Mouse (Mus musculus) stomach, postnatal 0 days (tissue): ENCODE results near the gene Tnfrsf14. TPM values are rescaled to one million over a fixed set of nuclear protein-coding genes. Genes with fewer than 3 reads are reported as not detected.
A peak's percentile ranks its signal among the peaks of the same experiment; 100 is the strongest.

Source experiments
- ATAC-seq: fragments of 200-750 bp; cut with Nextera tagmentation; 2 replicates; pipeline ENCODE4 v1.8.0; 2017; ENCODE audit not compliant: low FRiP score, low TSS enrichment
- DNase-seq: peaks from one replicate; pipeline ENCODE4 v3.0.0-alpha.2; 2016; ENCODE audit warnings: low spot score
- H3K27ac ChIP-seq: fragments of 300-500 bp; sonication (generic); replicated peaks from 2 replicates; pipeline ENCODE4 v1.5.1; 2014; ENCODE audit warnings: mild to moderate bottlenecking, control low read depth
- H3K27me3 ChIP-seq: fragments of 300-500 bp; sonication (generic); 2 replicates; pipeline ENCODE4 v1.6.1; 2014; ENCODE audit warnings: low read length; ENCODE audit not compliant: control insufficient read depth, insufficient read depth
- H3K36me3 ChIP-seq: fragments of 300-500 bp; sonication (generic); 2 replicates; pipeline ENCODE4 v1.6.1; 2014; ENCODE audit warnings: low read length, mixed read lengths; ENCODE audit not compliant: control insufficient read depth, insufficient read depth
- H3K4me1 ChIP-seq: fragments of 300-500 bp; sonication (generic); replicated peaks from 2 replicates; pipeline ENCODE4 v1.6.1; 2014; ENCODE audit warnings: antibody characterized with exemption; ENCODE audit not compliant: control insufficient read depth, insufficient read depth
- H3K4me2 ChIP-seq: fragments of 300-500 bp; sonication (generic); replicated peaks from 2 replicates; pipeline ENCODE4 v1.6.1; 2014; ENCODE audit warnings: low read depth, mild to moderate bottlenecking, control low read depth, moderate library complexity
- H3K4me3 ChIP-seq: fragments of 300-500 bp; sonication (generic); 2 replicates; pipeline ENCODE4 v1.5.1; 2014; ENCODE audit warnings: low read depth, low read length, control low read depth
- H3K9ac ChIP-seq: fragments of 300-500 bp; sonication (generic); 2 replicates; pipeline ENCODE4 v1.6.1; 2014; ENCODE audit warnings: mild to moderate bottlenecking, low read length, control low read depth, mixed read lengths
- H3K9me3 ChIP-seq: fragments of 300-500 bp; sonication (generic); 2 replicates; pipeline ENCODE4 v1.6.1; 2016; ENCODE audit warnings: low read length; ENCODE audit not compliant: control insufficient read depth
- CTCF ChIP-seq: IDR thresholded peaks from 2 replicates; pipeline ENCODE4 v1.5.1; 2016; ENCODE audit warnings: antibody characterized with exemption, low read depth, mild to moderate bottlenecking, moderate library complexity
- EP300 ChIP-seq: optimal IDR thresholded peaks from 2 replicates; pipeline ENCODE3; 2016; ENCODE audit warnings: antibody characterized with exemption
- WGBS: fragments of 180-500 bp; shearing (Covaris S2); extraction: QIAGEN DNeasy Blood & Tissue Kit; methylation state at CpG from one replicate; pipeline ENCODE4 v1.1.7; 2014; 5-methylcytosine and 5-hydroxymethylcytosine counted together
- polyA plus RNA-seq: library from polyadenylated mRNA; unstranded; fragments of >200 nt; fragmentation: Nextera tagmentation; extraction: Ambion mirVana; gene quantifications from 2 replicates; pipeline ENCODE4 v1.2.1, GENCODE M21; 2015

Gene Tnfrsf14
- polyA plus RNA-seq, 1 experiment from 2014 or later: 0.61 TPM

- Histone ChIP-seq H3K4me1 (no peaks in the 10 kb centered on the region), H3K9ac (no peak overlapping the region), H3K36me3 (no peaks in the 10 kb centered on the region), H3K4me2 (no peak overlapping the region), H3K4me3 (no peak overlapping the region), H3K27me3 (no peaks in the 10 kb centered on the region), H3K9me3 (no peaks in the 10 kb centered on the region), H3K27ac (no peak overlapping the region)
- ATAC-seq (no peak), DNase-seq (no peak)
- 67% methylated on average over 11 of the region's 11 CpGs for WGBS
- TF ChIP-seq CTCF (no peak), EP300 (no peak)
Observed at GRCm38 (mm10) chr4:154885416-154885815, 42.9 kb downstream of the Tnfrsf14 start.

- ATAC-seq (no peak), DNase-seq (no peak)
- Histone ChIP-seq H3K27me3 (no peaks in the 10 kb centered on the region), H3K4me3 (no peak overlapping the region), H3K27ac (no peak overlapping the region), H3K9me3 (no peaks in the 10 kb centered on the region), H3K4me1 (no peaks in the 10 kb centered on the region), H3K36me3 (no peaks in the 10 kb centered on the region), H3K9ac (no peak overlapping the region), H3K4me2 (no peak overlapping the region)
- 26% methylated on average over 14 of the region's 14 CpGs for WGBS
- TF ChIP-seq CTCF (no peak), EP300 (no peak)
Observed at GRCm38 (mm10) chr4:154882014-154882659, 46.2 kb downstream of the Tnfrsf14 start.

GRCm38 (mm10) chr4:154880730-154881129, 47.6 kb downstream of the Tnfrsf14 start:
- no peaks in the 10 kb centered on the region for H3K4me1 ChIP-seq
- ATAC-seq: no peak
- H3K27me3 ChIP-seq: no peaks in the 10 kb centered on the region
- no peak overlapping the region for H3K4me3 ChIP-seq
- no peak overlapping the region for H3K9ac ChIP-seq
- H3K9me3 ChIP-seq: no peaks in the 10 kb centered on the region
- H3K27ac ChIP-seq: no peak overlapping the region
- no peak overlapping the region for H3K4me2 ChIP-seq
- DNase-seq: no peak
- no peak for TF ChIP-seq CTCF
- TF ChIP-seq EP300: no peak
- WGBS: 79% methylated on average over 6 of the region's 6 CpGs
- no peaks in the 10 kb centered on the region for H3K36me3 ChIP-seq

- peak overlapping the region; percentile 31; the same call in 1 of the 2 replicates for H3K9ac ChIP-seq
- H3K27ac ChIP-seq: peak overlapping the region; percentile 76
- no peak for TF ChIP-seq EP300
- peak; percentile 96 for TF ChIP-seq CTCF
- H3K27me3 ChIP-seq: no peaks in the 10 kb centered on the region
- peak overlapping the region; percentile 27; the same call in 1 of the 2 replicates for H3K4me3 ChIP-seq
- 8% methylated on average over 18 of the region's 18 CpGs for WGBS
- no peaks in the 10 kb centered on the region for H3K9me3 ChIP-seq
- peak overlapping the region; percentile 44 for H3K4me2 ChIP-seq
- no peaks in the 10 kb centered on the region for H3K4me1 ChIP-seq
- no peaks in the 10 kb centered on the region for H3K36me3 ChIP-seq
- DNase-seq: peak; percentile 97
- ATAC-seq: peak; percentile 96
Observed at GRCm38 (mm10) chr4:154877864-154878548, 50.4 kb downstream of the Tnfrsf14 start.

GRCm38 (mm10) chr4:154873186-154873585, 55.2 kb downstream of the Tnfrsf14 start:
- no peak for DNase-seq
- H3K9ac ChIP-seq: no peak overlapping the region
- no peak overlapping the region for H3K4me3 ChIP-seq
- 70% methylated on average over 6 of the region's 6 CpGs for WGBS
- H3K27ac ChIP-seq: no peak overlapping the region
- ATAC-seq: no peak
- no peaks in the 10 kb centered on the region for H3K9me3 ChIP-seq
- no peaks in the 10 kb centered on the region for H3K4me1 ChIP-seq
- H3K27me3 ChIP-seq: no peaks in the 10 kb centered on the region
- TF ChIP-seq CTCF (no peak), EP300 (no peak)
- H3K4me2 ChIP-seq: no peak overlapping the region
- H3K36me3 ChIP-seq: no peaks in the 10 kb centered on the region

Other genes with a start within 250 kb of the Tnfrsf14 start
- gene Ttc34, start 91.1 kb downstream of the Tnfrsf14 start, polyA plus RNA-seq: 0.06 and 0.10 TPM in 2 replicates
- gene Mmel1, start 59.0 kb downstream of the Tnfrsf14 start, polyA plus RNA-seq: not detected in 2 replicates
- 62.1 and 65.4 TPM in 2 replicates for gene Fam213b, start 29.4 kb downstream of the Tnfrsf14 start, polyA plus RNA-seq
- gene Hes5, start 32.4 kb upstream of the Tnfrsf14 start, polyA plus RNA-seq: 0.24 and 0.36 TPM in 2 replicates
- 14.8 and 14.9 TPM in 2 replicates for gene Pank4, start 35.6 kb upstream of the Tnfrsf14 start, polyA plus RNA-seq
- 15.4 and 18.3 TPM in 2 replicates for gene Plch2, start 128.2 kb upstream of the Tnfrsf14 start, polyA plus RNA-seq
- 10.3 and 10.5 TPM in 2 replicates for gene Pex10, start 138.5 kb upstream of the Tnfrsf14 start, polyA plus RNA-seq
- 182 and 185 TPM in 2 replicates for gene Rer1, start 157.8 kb upstream of the Tnfrsf14 start, polyA plus RNA-seq
- 3.2 and 3.6 TPM in 2 replicates for gene Morn1, start 158.0 kb upstream of the Tnfrsf14 start, polyA plus RNA-seq